Mouse (Mus musculus) v-Abl transformed pro-B cells (cell line): Measurements from ENCODE around the gene Klhdc10.

ENCODE experiments used
- in situ Hi-C, 2 experiments: fragments of 400-800 bp; cut with MboI; formaldehyde crosslinking; loops; one replicate each; pipeline ENCODE4 v1.15.1; 2025; ENCODE audit not compliant: unreplicated experiment in 2 of 2

The Klhdc10 gene

GRCm38 (mm10) chr6:30401308-30402015, at the start of gene Klhdc10:
Gene Klhdc10 (plus strand): TSS chr6:30401868.
- in situ Hi-C loops: loop anchor here (5.0 to 25.0 kb wide), 4 partner anchors 586 to 1061 kb away; no protein-coding TSS in a partner anchor

GRCm38 (mm10) chr6:30352762-30353161, 48.9 kb upstream of the Klhdc10 start:
- in situ Hi-C loops: loop anchor here (10.0 to 25.0 kb wide), 2 partner anchors 265 to 368 kb away; no protein-coding TSS in a partner anchor

- in situ Hi-C loops: loop anchor here (10.0 to 25.0 kb wide), 2 partner anchors 266 to 369 kb away; no protein-coding TSS in a partner anchor
Measured at GRCm38 (mm10) chr6:30353661-30354060, 48.0 kb upstream of the Klhdc10 start.

GRCm38 (mm10) chr6:30354760-30355159, 46.9 kb upstream of the Klhdc10 start:
- in situ Hi-C loops: loop anchor here (5.0 to 25.0 kb wide), 5 partner anchors 147 to 502 kb away; no protein-coding TSS in a partner anchor

GRCm38 (mm10) chr6:30355701-30356100, 46.0 kb upstream of the Klhdc10 start:
- in situ Hi-C loops: loop anchor here (5.0 to 25.0 kb wide), 5 partner anchors 148 to 503 kb away; no protein-coding TSS in a partner anchor

- in situ Hi-C loops: loop anchor here (5.0 to 25.0 kb wide), 5 partner anchors 149 to 504 kb away; no protein-coding TSS in a partner anchor
Measured at GRCm38 (mm10) chr6:30356161-30356560, 45.5 kb upstream of the Klhdc10 start.

- in situ Hi-C loops: loop anchor here (5.0 to 25.0 kb wide), 5 partner anchors 149 to 504 kb away; no protein-coding TSS in a partner anchor
Measured at GRCm38 (mm10) chr6:30356680-30357079, 45.0 kb upstream of the Klhdc10 start.

GRCm38 (mm10) chr6:30357561-30358177, 44.0 kb upstream of the Klhdc10 start:
- in situ Hi-C loops: loop anchor here (5.0 to 25.0 kb wide), 5 partner anchors 150 to 505 kb away; no protein-coding TSS in a partner anchor

GRCm38 (mm10) chr6:30359762-30360509, 41.7 kb upstream of the Klhdc10 start:
- in situ Hi-C loops: loop anchor here (5.0 to 25.0 kb wide), 5 partner anchors 153 to 508 kb away; no protein-coding TSS in a partner anchor

GRCm38 (mm10) chr6:30363808-30364207, 37.9 kb upstream of the Klhdc10 start:
- in situ Hi-C loops: loop anchor here in 1 of 2 experiments (25.0 kb wide), 1 partner anchor 277 kb away; no protein-coding TSS in a partner anchor

- in situ Hi-C loops: loop anchor here in 1 of 2 experiments (25.0 kb wide), 1 partner anchor 282 kb away; no protein-coding TSS in a partner anchor
Measured at GRCm38 (mm10) chr6:30369291-30369690, 32.4 kb upstream of the Klhdc10 start.

GRCm38 (mm10) chr6:30372627-30373369, 28.9 kb upstream of the Klhdc10 start:
- in situ Hi-C loops: loop anchor here in 1 of 2 experiments (25.0 kb wide), 1 partner anchor 285 kb away; no protein-coding TSS in a partner anchor

- in situ Hi-C loops: loop anchor here (25.0 kb wide), 3 partner anchors 288 to 1213 kb away; partner anchors contain the start of genes Rbm28 (in 1 of the 2) and Tnpo3 (in 1 of the 2)
Measured at GRCm38 (mm10) chr6:30374731-30375510, 26.7 kb upstream of the Klhdc10 start.

- in situ Hi-C loops: loop anchor here in 1 of 2 experiments (25.0 kb wide), 2 partner anchors 763 to 1213 kb away; partner anchors contain the start of genes Rbm28 and Tnpo3
Measured at GRCm38 (mm10) chr6:30375791-30376190, 25.9 kb upstream of the Klhdc10 start.

- in situ Hi-C loops: loop anchor here (10.0 to 25.0 kb wide), 3 partner anchors 769 to 1219 kb away; partner anchors contain the start of genes Rbm28 (in 2 of the 2) and Tnpo3 (in 1 of the 2)
Measured at GRCm38 (mm10) chr6:30381116-30381515, 20.6 kb upstream of the Klhdc10 start.

- in situ Hi-C loops: loop anchor here in 1 of 2 experiments (25.0 kb wide), 2 partner anchors 778 to 1228 kb away; partner anchors contain the start of genes Rbm28 and Tnpo3
Measured at GRCm38 (mm10) chr6:30390271-30390670, 11.4 kb upstream of the Klhdc10 start.

GRCm38 (mm10) chr6:30390714-30391697, 10.7 kb upstream of the Klhdc10 start, which contains the start of gene Zc3hc1:
Gene Zc3hc1 (minus strand): TSS chr6:30391028.
- in situ Hi-C loops: loop anchor here in 1 of 2 experiments (25.0 kb wide), 2 partner anchors 779 to 1229 kb away; partner anchors contain the start of genes Rbm28 and Tnpo3
